Mouse (Mus musculus) liver, embryonic 12.5 days (tissue): ENCODE measurements around the gene Zfp184. TPM values are rescaled to one million over a fixed set of nuclear protein-coding genes. Genes with fewer than 3 reads are reported as not detected.

Experiments used
- ATAC-seq: fragments of 200-750 bp; cut with Nextera tagmentation; 2 replicates; pipeline ENCODE4 v1.8.0; 2017; ENCODE audit warnings: moderate number of reproducible peaks, mild to moderate bottlenecking, moderate library complexity
- H3K27ac ChIP-seq: fragments of 300-500 bp; sonication (generic); 2 replicates; pipeline ENCODE4 v1.5.1; 2016; ENCODE audit warnings: mild to moderate bottlenecking
- H3K27me3 ChIP-seq: fragments of 300-500 bp; sonication (generic); replicated peaks from 2 replicates; pipeline ENCODE4 v1.6.1; 2016; ENCODE audit warnings: mild to moderate bottlenecking, moderate library complexity
- H3K36me3 ChIP-seq: fragments of 300-500 bp; sonication (generic); 2 replicates; pipeline ENCODE4 v1.6.1; 2016; ENCODE audit warnings: mild to moderate bottlenecking, moderate library complexity
- H3K4me1 ChIP-seq: fragments of 300-500 bp; sonication (generic); 2 replicates; pipeline ENCODE4 v1.6.1; 2016
- H3K4me2 ChIP-seq: fragments of 300-500 bp; sonication (generic); 2 replicates; pipeline ENCODE4 v1.6.1; 2016; ENCODE audit warnings: mild to moderate bottlenecking, moderate library complexity
- H3K4me3 ChIP-seq: fragments of 300-500 bp; sonication (generic); 2 replicates; pipeline ENCODE4 v1.5.1; 2016; ENCODE audit warnings: mild to moderate bottlenecking, moderate library complexity
- H3K9ac ChIP-seq: fragments of 300-500 bp; sonication (generic); 2 replicates; pipeline ENCODE4 v1.6.1; 2016; ENCODE audit warnings: mild to moderate bottlenecking, moderate library complexity
- H3K9me3 ChIP-seq: fragments of 300-500 bp; sonication (generic); replicated peaks from 2 replicates; pipeline ENCODE4 v1.6.1; 2016; ENCODE audit warnings: mild to moderate bottlenecking, moderate library complexity
- WGBS: fragments of 180-500 bp; shearing (Covaris S2); methylation state at CpG from one replicate; pipeline ENCODE4 v1.1.7; 2016; ENCODE audit not compliant: insufficient replicate concordance; 5-methylcytosine and 5-hydroxymethylcytosine counted together
- polyA plus RNA-seq: library from polyadenylated mRNA; unstranded; fragments of >200 nt; fragmentation: Nextera tagmentation; extraction: Ambion mirVana; gene quantifications from 2 replicates; pipeline ENCODE4 v1.2.1, GENCODE M21; 2016

The Zfp184 gene
- polyA plus RNA-seq, 1 experiment from 2014 or later = 1.9 TPM

GRCm38 (mm10) chr13:21995331-21995914, 50.5 kb downstream of the Zfp184 start:
- Histone ChIP-seq H3K4me3 (peak overlapping the region; percentile 59), H3K27me3 (peaks cover 64% of the 10 kb centered on the region), H3K36me3 (no peaks in the 10 kb centered on the region), H3K9ac (peak overlapping the region; percentile 44; the same call in 1 of the 2 replicates), H3K27ac (no peak overlapping the region), H3K9me3 (0 out of 2 replicates have a peak, but pooled peaks cover 7% of the 10 kb centered on the region), H3K4me1 (peaks cover 33% of the 10 kb centered on the region), H3K4me2 (peak overlapping the region; percentile 76)
- WGBS = under 1% methylated on average over 21 of the region's 21 CpGs
- peak; percentile 64; the same call in 1 of the 2 replicates for ATAC-seq

DNA sequence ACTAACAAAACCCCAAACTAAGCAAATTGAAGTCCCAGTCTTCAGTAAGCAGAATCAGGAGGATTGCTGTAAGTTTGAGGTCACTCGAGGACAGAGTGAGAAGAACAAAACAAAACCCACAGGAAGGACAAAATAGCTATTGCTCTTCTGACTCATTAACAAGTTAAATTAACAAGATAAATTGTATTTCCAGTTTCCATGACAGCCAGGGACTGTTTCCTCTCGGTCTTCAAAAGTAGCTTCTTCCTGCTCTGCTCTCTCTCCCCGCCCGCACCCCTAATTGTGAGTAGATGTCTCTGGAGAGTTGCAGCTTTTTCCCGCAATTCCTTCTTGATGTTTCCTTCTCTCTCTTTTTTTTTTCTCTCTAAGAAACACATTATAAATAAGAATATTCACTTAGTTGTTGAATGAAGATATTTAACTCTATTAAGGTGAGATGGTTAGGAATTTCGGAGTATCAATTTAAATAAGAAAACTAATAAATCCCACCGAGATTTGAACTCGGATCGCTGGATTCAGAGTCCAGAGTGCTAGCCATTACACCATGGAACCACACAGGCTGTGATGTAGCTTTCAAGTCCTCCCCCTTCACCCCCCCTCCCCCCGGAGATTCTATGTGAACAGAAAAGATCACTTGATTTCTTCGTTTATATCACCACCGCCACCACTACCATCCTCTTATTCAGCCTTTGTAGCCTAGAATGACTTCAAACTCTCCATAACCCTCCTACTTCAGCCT, 51.4 kb downstream of the Zfp184 start:
- H3K27me3 ChIP-seq = peaks cover 72% of the 10 kb centered on the region

GRCm38 (mm10) chr13:21996840-21997185, 51.9 kb downstream of the Zfp184 start:
- 1% methylated on average over 13 of the region's 13 CpGs for WGBS
- Histone ChIP-seq H3K36me3 (no peaks in the 10 kb centered on the region), H3K27ac (no peak overlapping the region), H3K9ac (no peak overlapping the region), H3K27me3 (peaks cover 77% of the 10 kb centered on the region), H3K4me3 (peak overlapping the region; percentile 59), H3K4me2 (peak overlapping the region; percentile 76), H3K4me1 (peaks cover 33% of the 10 kb centered on the region), H3K9me3 (no peaks in the 10 kb centered on the region)
- ATAC-seq = no peak

More for the DNA sequence above, 51.4 kb downstream of the Zfp184 start:
- peaks cover 33% of the 10 kb centered on the region for H3K4me1 ChIP-seq
- ATAC-seq = no peak; the same call in 1 of the 2 replicates
- WGBS = 1% methylated on average over 12 of the region's 12 CpGs
- H3K36me3 ChIP-seq = no peaks in the 10 kb centered on the region
- peak overlapping the region; percentile 59 for H3K4me3 ChIP-seq
- no peak overlapping the region for H3K27ac ChIP-seq
- 0 out of 2 replicates have a peak, but pooled peaks cover 2% of the 10 kb centered on the region for H3K9me3 ChIP-seq
- H3K4me2 ChIP-seq = peak overlapping the region; percentile 76
- no peak overlapping the region for H3K9ac ChIP-seq

GRCm38 (mm10) chr13:21997201-21997820, 52.4 kb downstream of the Zfp184 start:
- no peak overlapping the region for H3K9ac ChIP-seq
- H3K4me2 ChIP-seq = peak overlapping the region; percentile 76
- no peaks in the 10 kb centered on the region for H3K9me3 ChIP-seq
- 2% methylated on average over 21 of the region's 21 CpGs for WGBS
- no peak for ATAC-seq
- peak overlapping the region; percentile 59 for H3K4me3 ChIP-seq
- no peak overlapping the region for H3K27ac ChIP-seq
- H3K4me1 ChIP-seq = peaks cover 33% of the 10 kb centered on the region
- no peaks in the 10 kb centered on the region for H3K36me3 ChIP-seq
- peaks cover 82% of the 10 kb centered on the region for H3K27me3 ChIP-seq

- H3K4me3 ChIP-seq = peak overlapping the region; percentile 59; the same call in 1 of the 2 replicates
- H3K36me3 ChIP-seq = no peaks in the 10 kb centered on the region
- H3K4me1 ChIP-seq = peaks cover 33% of the 10 kb centered on the region
- WGBS = 16% methylated on average over 4 of the region's 4 CpGs
- no peaks in the 10 kb centered on the region for H3K9me3 ChIP-seq
- H3K4me2 ChIP-seq = peak overlapping the region; percentile 76
- no peak overlapping the region for H3K27ac ChIP-seq
- no peak for ATAC-seq
- peaks cover 85% of the 10 kb centered on the region for H3K27me3 ChIP-seq
- H3K9ac ChIP-seq = no peak overlapping the region
Measured at GRCm38 (mm10) chr13:21997821-21998220, 52.9 kb downstream of the Zfp184 start.

DNA sequence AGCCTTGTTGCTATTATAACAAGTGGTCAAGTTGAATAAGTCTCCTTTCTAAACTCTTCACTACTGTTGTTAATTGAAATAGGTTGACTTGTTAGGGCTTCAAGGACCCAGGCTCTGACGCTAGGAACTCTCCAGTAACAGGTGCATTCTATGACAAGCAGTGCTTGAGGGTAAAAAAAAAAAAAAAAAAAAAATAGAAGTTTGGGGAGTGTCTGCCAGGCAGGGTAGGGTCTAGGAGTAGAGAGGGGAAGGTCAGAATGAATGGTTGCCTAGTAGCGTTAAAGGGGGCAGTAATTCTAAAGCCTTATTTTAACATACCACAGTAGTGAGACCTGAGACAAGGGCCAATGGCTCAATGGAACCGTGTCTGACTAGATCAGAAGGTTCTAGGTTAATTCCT, 53.5 kb downstream of the Zfp184 start:
- no peak overlapping the region for H3K27ac ChIP-seq
- H3K4me1 ChIP-seq = peaks cover 33% of the 10 kb centered on the region
- no peak for ATAC-seq
- no peak overlapping the region for H3K9ac ChIP-seq
- H3K27me3 ChIP-seq = peaks cover 87% of the 10 kb centered on the region
- no peaks in the 10 kb centered on the region for H3K36me3 ChIP-seq
- no peak overlapping the region for H3K4me3 ChIP-seq
- H3K9me3 ChIP-seq = no peaks in the 10 kb centered on the region
- H3K4me2 ChIP-seq = no peak overlapping the region
- WGBS = 27% methylated on average over 3 of the region's 3 CpGs

- H3K4me3 ChIP-seq = no peak overlapping the region
- H3K36me3 ChIP-seq = no peaks in the 10 kb centered on the region
- H3K4me2 ChIP-seq = no peak overlapping the region
- ATAC-seq = no peak
- H3K9me3 ChIP-seq = no peaks in the 10 kb centered on the region
- no peak overlapping the region for H3K9ac ChIP-seq
- H3K4me1 ChIP-seq = peaks cover 33% of the 10 kb centered on the region
- H3K27ac ChIP-seq = no peak overlapping the region
- H3K27me3 ChIP-seq = peaks cover 94% of the 10 kb centered on the region
- 40% methylated on average over 4 of the region's 4 CpGs for WGBS
Measured at GRCm38 (mm10) chr13:21999147-21999546, 54.3 kb downstream of the Zfp184 start.

- Histone ChIP-seq H3K27ac (no peak overlapping the region), H3K4me3 (no peak overlapping the region), H3K4me2 (no peak overlapping the region), H3K9ac (no peak overlapping the region), H3K27me3 (peaks cover 99% of the 10 kb centered on the region), H3K9me3 (no peaks in the 10 kb centered on the region), H3K4me1 (peaks cover 28% of the 10 kb centered on the region), H3K36me3 (no peaks in the 10 kb centered on the region)
- 26% methylated on average over 2 of the region's 2 CpGs for WGBS
- no peak for ATAC-seq
Measured at GRCm38 (mm10) chr13:22001346-22001745, 56.5 kb downstream of the Zfp184 start.

- 5% methylated on average over 5 of the region's 5 CpGs for WGBS
- no peaks in the 10 kb centered on the region for H3K36me3 ChIP-seq
- H3K27ac ChIP-seq = no peak overlapping the region
- H3K27me3 ChIP-seq = peaks cover 99% of the 10 kb centered on the region
- H3K9me3 ChIP-seq = no peaks in the 10 kb centered on the region
- H3K4me2 ChIP-seq = no peak overlapping the region
- H3K4me3 ChIP-seq = no peak overlapping the region
- no peak overlapping the region for H3K9ac ChIP-seq
- peaks cover 28% of the 10 kb centered on the region for H3K4me1 ChIP-seq
- no peak for ATAC-seq
Measured at GRCm38 (mm10) chr13:22001823-22002222, 56.9 kb downstream of the Zfp184 start.

- H3K9me3 ChIP-seq = no peaks in the 10 kb centered on the region
- H3K27ac ChIP-seq = no peak overlapping the region
- under 1% methylated on average over 44 of the region's 45 CpGs for WGBS
- H3K4me3 ChIP-seq = peak overlapping the region; percentile 64
- no peaks in the 10 kb centered on the region for H3K36me3 ChIP-seq
- H3K4me1 ChIP-seq = peaks cover 24% of the 10 kb centered on the region
- peak overlapping the region; percentile 55 for H3K9ac ChIP-seq
- peak; percentile 76 for ATAC-seq
- H3K4me2 ChIP-seq = peak overlapping the region; percentile 88
- peaks cover 100% of the 10 kb centered on the region for H3K27me3 ChIP-seq
Measured at GRCm38 (mm10) chr13:22005605-22006333, 60.9 kb downstream of the Zfp184 start.

GRCm38 (mm10) chr13:22006334-22007120, 61.6 kb downstream of the Zfp184 start:
- peak; percentile 81 for ATAC-seq
- Histone ChIP-seq H3K27ac (no peak overlapping the region), H3K9ac (peak overlapping the region; percentile 55), H3K36me3 (no peaks in the 10 kb centered on the region), H3K4me2 (peak overlapping the region; percentile 88), H3K27me3 (peaks cover 99% of the 10 kb centered on the region), H3K4me3 (peak overlapping the region; percentile 64), H3K9me3 (no peaks in the 10 kb centered on the region), H3K4me1 (peaks cover 24% of the 10 kb centered on the region)
- WGBS = 1% methylated on average over 38 of the region's 38 CpGs
